Mouse (Mus musculus): Measurements from ENCODE around the gene Gm10477. TPM values are rescaled to one million over a fixed set of nuclear protein-coding genes. Genes with fewer than 3 reads are reported as not detected.
"Not testable (repeated sequence)": the region's sequence is repeated elsewhere in the genome, so short reads cannot be mapped to it uniquely, and the experiment has no call there.

Gene Gm10477
- not detected in 2 replicates for polyA plus RNA-seq (2014; fragmentation: Nextera tagmentation; extraction: Ambion mirVana)

- not testable (repeated sequence) for H3K36me3 ChIP-seq (ENCODE audit: control insufficient read depth, insufficient read depth, low read length); DNase-seq (ENCODE audit: low spot score); H3K27me3 ChIP-seq (replicated peaks; ENCODE audit: control insufficient read depth, insufficient read depth, low read length); H3K4me3 ChIP-seq (ENCODE audit: low read depth, low read length); ATAC-seq (ENCODE audit: low read depth); H3K27ac ChIP-seq (replicated peaks; ENCODE audit: low read depth, low read length); H3K9ac ChIP-seq (ENCODE audit: low read depth, low read length); H3K4me1 ChIP-seq (ENCODE audit: control insufficient read depth, insufficient read depth, low read length); H3K4me2 ChIP-seq (ENCODE audit: low read depth, low read length); H3K9me3 ChIP-seq (ENCODE audit: control insufficient read depth, low read length)
- WGBS = 85% methylated on average over 6 of the region's 6 CpGs
Observed at GRCm38 (mm10) chrX:56524442-56524841, at the start of gene Gm10477. Gene Gm10477, plus strand, starts transcription at chrX:56524742.

GRCm38 (mm10) chrX:56477553-56477952 is 47.0 kb upstream of the Gm10477 start:
- H3K4me1 ChIP-seq (ENCODE audit: control insufficient read depth, insufficient read depth, low read length) = no peaks in the 10 kb centered on the region
- DNase-seq (ENCODE audit: low spot score) (no peak), ATAC-seq (ENCODE audit: low read depth) (no peak)
- H3K27me3 ChIP-seq (replicated peaks; ENCODE audit: control insufficient read depth, insufficient read depth, low read length) = no peaks in the 10 kb centered on the region
- 77% methylated on average over 3 of the region's 3 CpGs for WGBS
- H3K4me3 ChIP-seq (ENCODE audit: low read depth, low read length) = no peak overlapping the region
- H3K36me3 ChIP-seq (ENCODE audit: control insufficient read depth, insufficient read depth, low read length) = peaks cover 3% of the 10 kb centered on the region; the same call in 1 of the 2 replicates
- H3K9ac ChIP-seq (ENCODE audit: low read depth, low read length) = no peak overlapping the region
- no peak overlapping the region for H3K27ac ChIP-seq (replicated peaks; ENCODE audit: low read depth, low read length)
- no peak overlapping the region for H3K4me2 ChIP-seq (ENCODE audit: low read depth, low read length)
- H3K9me3 ChIP-seq (ENCODE audit: control insufficient read depth, low read length) = no peaks in the 10 kb centered on the region

- WGBS = 58% methylated on average over 3 of the region's 3 CpGs
- H3K4me3 ChIP-seq (ENCODE audit: low read depth, low read length) = no peak overlapping the region
- H3K9me3 ChIP-seq (ENCODE audit: control insufficient read depth, low read length) = no peaks in the 10 kb centered on the region
- peaks cover 3% of the 10 kb centered on the region; the same call in 1 of the 2 replicates for H3K36me3 ChIP-seq (ENCODE audit: control insufficient read depth, insufficient read depth, low read length)
- no peak overlapping the region for H3K27ac ChIP-seq (replicated peaks; ENCODE audit: low read depth, low read length)
- H3K4me1 ChIP-seq (ENCODE audit: control insufficient read depth, insufficient read depth, low read length) = no peaks in the 10 kb centered on the region
- ATAC-seq (ENCODE audit: low read depth) (no peak), DNase-seq (ENCODE audit: low spot score) (no peak)
- H3K9ac ChIP-seq (ENCODE audit: low read depth, low read length) = no peak overlapping the region
- H3K27me3 ChIP-seq (replicated peaks; ENCODE audit: control insufficient read depth, insufficient read depth, low read length) = no peaks in the 10 kb centered on the region
- no peak overlapping the region for H3K4me2 ChIP-seq (ENCODE audit: low read depth, low read length)
Observed at GRCm38 (mm10) chrX:56481906-56482305, 42.6 kb upstream of the Gm10477 start.

- Histone ChIP-seq H3K4me1 (ENCODE audit: control insufficient read depth, insufficient read depth, low read length) (no peaks in the 10 kb centered on the region), H3K27me3 (replicated peaks; ENCODE audit: control insufficient read depth, insufficient read depth, low read length) (no peaks in the 10 kb centered on the region), H3K9me3 (ENCODE audit: control insufficient read depth, low read length) (no peaks in the 10 kb centered on the region), H3K4me3 (ENCODE audit: low read depth, low read length) (no peak overlapping the region), H3K36me3 (ENCODE audit: control insufficient read depth, insufficient read depth, low read length) (no peaks in the 10 kb centered on the region; the same call in 1 of the 2 replicates), H3K27ac (replicated peaks; ENCODE audit: low read depth, low read length) (no peak overlapping the region), H3K9ac (ENCODE audit: low read depth, low read length) (no peak overlapping the region), H3K4me2 (ENCODE audit: low read depth, low read length) (no peak overlapping the region)
- peak; percentile 63 for DNase-seq (ENCODE audit: low spot score)
- no peak for ATAC-seq (ENCODE audit: low read depth)
- 16% methylated on average over 1 of the region's 1 CpGs for WGBS
Observed at GRCm38 (mm10) chrX:56489758-56490157, 34.8 kb upstream of the Gm10477 start.

GRCm38 (mm10) chrX:56497241-56497640 is 27.3 kb upstream of the Gm10477 start:
- H3K4me1 ChIP-seq (ENCODE audit: control insufficient read depth, insufficient read depth, low read length) = no peaks in the 10 kb centered on the region
- ATAC-seq (ENCODE audit: low read depth) = no peak
- no peaks in the 10 kb centered on the region for H3K9me3 ChIP-seq (ENCODE audit: control insufficient read depth, low read length)
- H3K4me2 ChIP-seq (ENCODE audit: low read depth, low read length) = no peak overlapping the region
- H3K27me3 ChIP-seq (replicated peaks; ENCODE audit: control insufficient read depth, insufficient read depth, low read length) = no peaks in the 10 kb centered on the region
- peaks cover 7% of the 10 kb centered on the region for H3K36me3 ChIP-seq (ENCODE audit: control insufficient read depth, insufficient read depth, low read length)
- DNase-seq (ENCODE audit: low spot score) = no peak
- WGBS = 70% methylated on average over 7 of the region's 7 CpGs
- H3K27ac ChIP-seq (replicated peaks; ENCODE audit: low read depth, low read length) = no peak overlapping the region
- H3K9ac ChIP-seq (ENCODE audit: low read depth, low read length) = no peak overlapping the region
- no peak overlapping the region for H3K4me3 ChIP-seq (ENCODE audit: low read depth, low read length)

GRCm38 (mm10) chrX:56531266-56531665 is 6.7 kb downstream of the Gm10477 start:
- peak; percentile 24 for DNase-seq (ENCODE audit: low spot score)
- no peaks in the 10 kb centered on the region for H3K9me3 ChIP-seq (ENCODE audit: control insufficient read depth, low read length)
- no peak for ATAC-seq (ENCODE audit: low read depth)
- H3K4me3 ChIP-seq (ENCODE audit: low read depth, low read length) = no peak overlapping the region
- no peaks in the 10 kb centered on the region for H3K36me3 ChIP-seq (ENCODE audit: control insufficient read depth, insufficient read depth, low read length)
- 16% methylated on average over 3 of the region's 3 CpGs for WGBS
- no peak overlapping the region for H3K9ac ChIP-seq (ENCODE audit: low read depth, low read length)
- no peaks in the 10 kb centered on the region for H3K27me3 ChIP-seq (replicated peaks; ENCODE audit: control insufficient read depth, insufficient read depth, low read length)
- no peak overlapping the region for H3K4me2 ChIP-seq (ENCODE audit: low read depth, low read length)
- no peak overlapping the region for H3K27ac ChIP-seq (replicated peaks; ENCODE audit: low read depth, low read length)
- H3K4me1 ChIP-seq (ENCODE audit: control insufficient read depth, insufficient read depth, low read length) = no peaks in the 10 kb centered on the region

GRCm38 (mm10) chrX:56537162-56537561 is 12.6 kb downstream of the Gm10477 start:
- no peak overlapping the region for H3K4me2 ChIP-seq (ENCODE audit: low read depth, low read length)
- DNase-seq (ENCODE audit: low spot score) (peak; percentile 29), ATAC-seq (ENCODE audit: low read depth) (no peak)
- no peaks in the 10 kb centered on the region for H3K9me3 ChIP-seq (ENCODE audit: control insufficient read depth, low read length)
- H3K27me3 ChIP-seq (replicated peaks; ENCODE audit: control insufficient read depth, insufficient read depth, low read length) = no peaks in the 10 kb centered on the region
- 49% methylated on average over 4 of the region's 4 CpGs for WGBS
- no peak overlapping the region for H3K4me3 ChIP-seq (ENCODE audit: low read depth, low read length)
- no peak overlapping the region for H3K9ac ChIP-seq (ENCODE audit: low read depth, low read length)
- H3K27ac ChIP-seq (replicated peaks; ENCODE audit: low read depth, low read length) = no peak overlapping the region
- H3K36me3 ChIP-seq (ENCODE audit: control insufficient read depth, insufficient read depth, low read length) = no peaks in the 10 kb centered on the region
- H3K4me1 ChIP-seq (ENCODE audit: control insufficient read depth, insufficient read depth, low read length) = no peaks in the 10 kb centered on the region

GRCm38 (mm10) chrX:56549506-56549905 is 25.0 kb downstream of the Gm10477 start, which contains the start of gene Gm648:
Gene Gm648, minus strand, starts transcription at chrX:56549606.
- H3K4me1 ChIP-seq (ENCODE audit: control insufficient read depth, insufficient read depth, low read length) = no peaks in the 10 kb centered on the region
- no peak for ATAC-seq (ENCODE audit: low read depth)
- no peak within 1 kb of the TSS for H3K9ac ChIP-seq (ENCODE audit: low read depth, low read length)
- H3K4me2 ChIP-seq (ENCODE audit: low read depth, low read length) = no peak within 1 kb of the TSS
- H3K9me3 ChIP-seq (ENCODE audit: control insufficient read depth, low read length) = no peaks in the 10 kb centered on the region
- no peaks in the 10 kb centered on the region for H3K27me3 ChIP-seq (replicated peaks; ENCODE audit: control insufficient read depth, insufficient read depth, low read length)
- WGBS = 80% methylated on average over 7 of the region's 7 CpGs
- no peak within 1 kb of the TSS for H3K27ac ChIP-seq (replicated peaks; ENCODE audit: low read depth, low read length)
- H3K4me3 ChIP-seq (ENCODE audit: low read depth, low read length) = no peak within 1 kb of the TSS
- no peak for DNase-seq (ENCODE audit: low spot score)
- no peaks in the 10 kb centered on the region for H3K36me3 ChIP-seq (ENCODE audit: control insufficient read depth, insufficient read depth, low read length)

- no peak overlapping the region for H3K27ac ChIP-seq (replicated peaks; ENCODE audit: low read depth, low read length)
- no peaks in the 10 kb centered on the region for H3K9me3 ChIP-seq (ENCODE audit: control insufficient read depth, low read length)
- no peak overlapping the region for H3K4me3 ChIP-seq (ENCODE audit: low read depth, low read length)
- H3K4me2 ChIP-seq (ENCODE audit: low read depth, low read length) = no peak overlapping the region
- DNase-seq (ENCODE audit: low spot score) = no peak
- no peaks in the 10 kb centered on the region for H3K4me1 ChIP-seq (ENCODE audit: control insufficient read depth, insufficient read depth, low read length)
- H3K36me3 ChIP-seq (ENCODE audit: control insufficient read depth, insufficient read depth, low read length) = no peaks in the 10 kb centered on the region
- H3K27me3 ChIP-seq (replicated peaks; ENCODE audit: control insufficient read depth, insufficient read depth, low read length) = no peaks in the 10 kb centered on the region
- WGBS = 73% methylated on average over 3 of the region's 3 CpGs
- H3K9ac ChIP-seq (ENCODE audit: low read depth, low read length) = no peak overlapping the region
- no peak for ATAC-seq (ENCODE audit: low read depth)
Observed at GRCm38 (mm10) chrX:56553584-56553983, 29.0 kb downstream of the Gm10477 start.

Data from embryonic facial prominence, embryonic 14.5 days (tissue).